Mouse (Mus musculus): ENCODE measurements around the gene Tmem184c. TPM values are rescaled to one million over a fixed set of nuclear protein-coding genes. Genes with fewer than 3 reads are reported as not detected.

The Tmem184c gene
- total RNA-seq (2021) = 10 to 100 TPM; 61.3 to 67.2 TPM

DNA sequence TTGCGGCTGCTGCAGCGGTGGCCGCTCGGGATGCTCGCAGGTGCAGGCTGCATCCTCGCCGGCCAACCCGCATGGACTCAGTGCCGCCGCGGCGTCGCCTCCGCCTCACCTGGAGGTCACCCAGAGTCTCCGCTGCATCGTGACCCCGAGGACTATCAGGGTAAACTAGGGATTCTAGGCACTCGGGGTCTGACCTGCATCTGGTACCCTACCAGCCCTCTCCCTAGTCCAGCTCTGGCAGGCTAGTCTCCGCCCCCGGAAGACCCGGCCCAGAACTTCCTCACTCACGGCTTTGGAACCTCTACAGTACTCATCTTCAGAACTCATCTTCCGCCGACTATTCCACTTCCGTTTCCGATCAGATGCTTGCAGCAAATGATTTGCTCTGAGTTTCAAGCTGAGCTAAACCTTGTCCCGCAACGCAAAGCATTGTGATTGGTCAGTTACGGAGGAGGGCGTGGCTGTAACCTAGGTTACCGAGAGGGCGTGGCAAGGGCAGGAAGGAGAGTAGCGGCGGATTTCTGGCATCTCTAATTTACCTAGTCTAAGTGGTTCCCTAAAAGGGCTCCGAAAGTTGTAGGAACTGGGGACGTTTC is at the start of gene Tmem184c:
Gene Tmem184c (minus strand): TSS at position 325 of the 596 bp plus-strand sequence.
- DNase-seq (ENCODE audit: low spot score in 2 of 2) = peak; percentile 96 to 98
- intact Hi-C loops (cut with DNase I) = no loop called here

DNA sequence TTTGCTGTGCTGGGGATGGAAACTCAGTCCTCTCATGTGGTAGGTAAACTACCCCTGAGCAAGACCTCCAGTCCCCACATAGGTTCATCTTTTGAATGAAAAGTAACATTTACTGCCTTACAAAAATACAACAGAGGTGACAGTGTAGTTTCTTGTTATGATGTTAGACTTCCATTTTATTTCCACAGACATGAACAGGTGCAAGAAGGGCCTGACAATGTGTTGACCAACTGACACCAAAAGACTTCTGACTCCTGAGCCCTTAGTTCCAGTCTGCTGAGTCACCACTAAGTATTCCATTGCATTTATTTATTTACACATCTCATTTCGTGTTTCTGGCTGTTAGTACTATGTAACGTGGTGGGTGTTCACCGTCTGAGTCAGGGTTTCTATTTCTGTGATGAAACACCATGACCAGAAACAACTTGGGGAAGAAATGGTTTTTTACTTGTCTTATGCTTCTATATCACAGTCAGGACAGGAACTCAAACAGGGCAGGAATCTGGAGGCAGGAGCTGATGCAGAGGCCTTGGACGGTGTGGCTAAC is 49.1 kb upstream of the Tmem184c start:
- intact Hi-C loops (cut with DNase I) = no loop called here
- DNase-seq (ENCODE audit: low spot score in 2 of 2) = no peak

GRCm38 (mm10) chr8:77658356-77658755 is 47.9 kb upstream of the Tmem184c start:
- no peak for DNase-seq (ENCODE audit: low spot score in 2 of 2)
- intact Hi-C loops (cut with DNase I) = no loop called here

- DNase-seq (ENCODE audit: low spot score in 2 of 2) = no peak
- intact Hi-C loops (cut with DNase I) = no loop called here
Observed at GRCm38 (mm10) chr8:77650646-77651190, 40.2 kb upstream of the Tmem184c start.

DNA sequence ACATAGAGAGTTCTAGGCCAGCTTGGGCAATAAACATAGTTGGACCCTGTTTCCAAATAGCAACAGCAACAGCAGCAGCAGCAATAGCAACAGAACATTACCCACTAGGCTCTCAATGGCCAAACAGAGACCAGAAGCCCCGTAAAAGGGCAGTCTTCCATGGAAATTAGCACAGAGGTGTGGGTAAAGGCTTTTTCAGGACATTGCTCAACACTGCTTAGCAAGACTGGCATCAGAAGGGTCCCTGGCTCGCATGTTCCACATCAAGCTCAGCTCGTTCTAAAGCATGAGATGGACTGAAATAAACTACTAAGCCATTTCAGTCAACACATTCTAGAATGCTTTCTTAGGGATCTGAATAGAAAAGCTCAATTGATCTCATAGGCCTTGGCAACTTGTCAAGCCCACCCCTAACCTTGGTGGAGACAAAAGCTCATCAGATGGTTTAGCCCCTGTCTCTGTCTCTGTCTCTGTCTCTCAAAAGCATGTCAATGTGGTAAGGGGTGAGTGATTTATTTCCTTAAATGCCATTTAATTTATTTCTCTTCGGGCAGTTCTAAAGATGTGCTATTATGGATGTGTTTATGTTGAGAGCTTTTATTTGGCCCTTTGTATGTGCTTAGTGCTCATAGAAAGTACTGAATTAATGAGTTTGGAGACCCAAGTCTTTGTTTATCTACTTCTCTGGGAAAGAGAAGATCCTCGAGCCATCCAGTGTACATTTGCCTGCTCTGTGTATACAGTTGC is 29.8 kb upstream of the Tmem184c start:
- intact Hi-C loops (cut with DNase I) = no loop called here
- DNase-seq (ENCODE audit: low spot score in 2 of 2) = no peak

GRCm38 (mm10) chr8:77637593-77637992 is 27.1 kb upstream of the Tmem184c start:
- intact Hi-C loops (cut with DNase I) = no loop called here
- DNase-seq (ENCODE audit: low spot score in 2 of 2) = no peak

- no peak for DNase-seq (ENCODE audit: low spot score in 2 of 2)
- intact Hi-C loops (cut with DNase I) = no loop called here
Observed at GRCm38 (mm10) chr8:77634035-77634434, 23.5 kb upstream of the Tmem184c start.

- intact Hi-C loops (cut with DNase I) = no loop called here
- no peak for DNase-seq (ENCODE audit: low spot score in 2 of 2)
Observed at GRCm38 (mm10) chr8:77633211-77633610, 22.7 kb upstream of the Tmem184c start.

- intact Hi-C loops (cut with DNase I) = loop anchor here (1.0 kb wide), 1 partner anchor 374 kb away; no protein-coding TSS in a partner anchor
- DNase-seq (ENCODE audit: low spot score in 2 of 2) = no peak
Observed at GRCm38 (mm10) chr8:77630691-77631090, 20.2 kb upstream of the Tmem184c start.

GRCm38 (mm10) chr8:77629858-77630537 is 19.5 kb upstream of the Tmem184c start:
- intact Hi-C loops (cut with DNase I) = loop anchor here (1.0 kb wide), 1 partner anchor 374 kb away; no protein-coding TSS in a partner anchor
- peak; percentile 60 to 74 for DNase-seq (ENCODE audit: low spot score in 2 of 2)

DNA sequence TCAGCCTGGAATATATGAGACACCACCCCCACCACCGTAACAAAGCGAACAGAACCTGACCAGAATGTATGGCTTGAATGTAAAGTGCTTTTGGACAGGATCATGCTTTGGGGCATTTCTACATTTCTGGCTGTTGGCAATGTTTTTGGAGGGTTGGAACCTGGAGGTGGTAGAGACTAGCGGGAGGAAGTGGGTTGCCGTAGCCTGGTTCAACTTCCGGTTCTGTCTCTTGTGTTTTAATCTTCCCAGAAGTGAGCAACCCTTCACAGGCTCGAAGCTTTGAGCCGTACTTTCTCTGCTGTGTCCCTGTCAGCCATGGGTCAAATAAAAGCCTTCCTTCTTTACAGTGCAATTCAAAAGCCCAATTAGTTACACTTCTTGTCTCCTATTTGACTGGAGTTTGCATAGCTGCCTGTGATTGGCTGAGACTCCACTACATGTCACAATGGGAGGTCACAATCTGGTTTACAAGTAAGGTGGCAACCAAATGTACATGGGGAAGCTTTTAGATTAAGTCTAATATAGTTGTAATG is 13.2 kb upstream of the Tmem184c start:
- intact Hi-C loops (cut with DNase I) = no loop called here
- no peak for DNase-seq (ENCODE audit: low spot score in 2 of 2)

GRCm38 (mm10) chr8:77617916-77618315 is 7.4 kb upstream of the Tmem184c start:
- DNase-seq (ENCODE audit: low spot score in 2 of 2) = no peak
- intact Hi-C loops (cut with DNase I) = no loop called here

DNA sequence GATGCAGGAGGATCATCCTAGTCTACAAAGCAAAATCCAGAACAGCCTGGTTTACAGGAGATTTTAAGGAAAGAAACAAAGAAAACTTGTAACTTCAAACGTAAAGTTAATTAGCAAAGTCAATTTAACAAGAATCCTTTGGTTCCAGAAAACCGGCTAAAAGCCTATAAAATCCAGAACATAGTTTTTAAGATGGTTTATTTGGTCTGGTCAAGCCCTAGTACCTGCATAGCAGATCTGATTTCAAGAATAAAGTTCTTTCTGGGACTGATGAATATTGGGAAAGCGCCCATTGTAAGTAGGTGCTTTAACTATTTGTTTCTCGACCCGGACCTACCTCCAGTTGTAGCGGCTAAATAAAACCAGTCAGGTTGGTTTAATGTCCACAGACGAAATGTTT is 877 bp downstream of the Tmem184c start:
- intact Hi-C loops (cut with DNase I) = no loop called here
- DNase-seq (ENCODE audit: low spot score in 2 of 2) = no peak

GRCm38 (mm10) chr8:77584174-77584573 is 26.3 kb downstream of the Tmem184c start:
- DNase-seq (ENCODE audit: low spot score in 2 of 2) = no peak
- intact Hi-C loops (cut with DNase I) = no loop called here

DNA sequence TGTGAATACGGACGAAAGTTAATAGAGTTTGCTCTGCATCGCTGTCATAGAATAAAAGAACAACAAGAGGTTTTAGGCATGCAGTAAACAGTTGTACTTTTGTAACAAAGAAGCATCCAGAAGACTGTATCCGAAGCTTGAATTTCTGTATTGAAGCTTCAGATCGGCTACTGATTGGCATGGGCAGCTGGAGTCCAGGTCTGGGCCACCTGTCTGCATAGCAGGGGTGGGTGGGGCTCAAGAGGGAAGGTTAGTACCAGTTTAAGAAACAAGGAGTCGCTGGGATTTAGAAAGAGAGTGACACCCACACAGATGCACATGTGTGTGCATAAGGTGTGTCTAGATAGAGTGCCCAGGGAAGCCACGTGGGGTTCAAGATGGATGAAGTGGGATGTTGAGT is 32.8 kb downstream of the Tmem184c start:
- intact Hi-C loops (cut with DNase I) = no loop called here
- no peak for DNase-seq (ENCODE audit: low spot score in 2 of 2)

- intact Hi-C loops (cut with DNase I) = no loop called here
Observed at GRCm38 (mm10) chr8:77574229-77574628, 36.3 kb downstream of the Tmem184c start.

GRCm38 (mm10) chr8:77561441-77561840 is 49.1 kb downstream of the Tmem184c start:
- intact Hi-C loops (cut with DNase I) = no loop called here
- DNase-seq (ENCODE audit: low spot score in 2 of 2) = no peak

More at GRCm38 (mm10) chr8:77574229-77574628, 36.3 kb downstream of the Tmem184c start:
- no peak for DNase-seq (ENCODE audit: low spot score in 2 of 2)

- intact Hi-C loops (cut with DNase I) = no loop called here
- no peak for DNase-seq (ENCODE audit: low spot score in 2 of 2)
Observed at GRCm38 (mm10) chr8:77552491-77552890, 58.0 kb downstream of the Tmem184c start.

DNA sequence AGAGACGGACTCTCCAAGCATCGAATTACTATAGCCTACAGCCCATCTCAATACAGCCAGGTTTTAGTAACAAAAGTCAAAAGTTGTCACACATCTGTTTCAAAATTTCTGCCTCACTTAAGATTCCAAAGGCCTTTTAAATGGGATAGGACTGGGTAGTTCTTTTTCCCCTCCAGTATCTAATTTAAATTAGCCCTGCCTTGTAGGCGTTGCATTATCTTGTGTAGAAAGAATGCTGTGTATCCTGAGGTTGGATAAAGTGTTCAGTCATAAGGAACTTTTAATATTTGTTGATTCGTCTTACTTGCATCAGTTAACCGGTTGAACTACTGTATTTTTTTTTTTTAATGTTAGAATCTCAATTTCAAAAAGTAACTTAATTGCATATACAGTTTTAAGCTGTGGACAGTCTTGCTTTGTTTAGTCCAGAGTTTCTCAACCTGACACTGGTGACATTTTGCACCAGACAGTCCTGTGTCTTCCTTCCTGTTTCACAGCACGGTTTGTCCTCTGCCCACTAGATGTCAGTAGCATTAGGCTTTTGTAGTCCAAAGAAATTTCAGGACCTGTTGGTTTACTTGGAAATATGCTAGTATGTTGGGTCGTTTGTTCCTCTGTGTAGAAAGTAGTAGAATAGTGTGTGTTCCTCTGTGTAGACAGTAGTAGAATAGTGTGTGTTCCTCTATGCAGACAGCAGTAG is 60.5 kb downstream of the Tmem184c start:
- intact Hi-C loops (cut with DNase I) = no loop called here
- no peak for DNase-seq (ENCODE audit: low spot score in 2 of 2)
